Mouse (Mus musculus): ENCODE data around the gene Klf11. TPM values are rescaled to one million over a fixed set of nuclear protein-coding genes. Genes with fewer than 3 reads are reported as not detected.

The Klf11 gene
- 15.5 and 16.3 TPM in 2 replicates for polyA plus RNA-seq (2016; fragmentation: Nextera tagmentation; extraction: Ambion mirVana)

- Histone ChIP-seq H3K36me3 (peaks cover 27% of the 10 kb centered on the region), H3K27ac (peak within 1 kb of the TSS; percentile 82), H3K9ac (peak within 1 kb of the TSS; percentile 88), H3K4me3 (peak within 1 kb of the TSS; percentile 85), H3K27me3 (replicated peaks) (0 out of 2 replicates have a peak, but pooled peaks cover 5% of the 10 kb centered on the region), H3K4me1 (peaks cover 26% of the 10 kb centered on the region), H3K4me2 (replicated peaks) (peak within 1 kb of the TSS; percentile 68), H3K9me3 (no peaks in the 10 kb centered on the region)
- WGBS, result 1% methylated on average over 66 of the region's 68 CpGs
- ATAC-seq (ENCODE audit: low FRiP score, low read depth), result peak; percentile 93
Observed at GRCm38 (mm10) chr12:24651063-24651557, at the start of gene Klf11. Klf11 (plus strand) TSS chr12:24651274.

DNA sequence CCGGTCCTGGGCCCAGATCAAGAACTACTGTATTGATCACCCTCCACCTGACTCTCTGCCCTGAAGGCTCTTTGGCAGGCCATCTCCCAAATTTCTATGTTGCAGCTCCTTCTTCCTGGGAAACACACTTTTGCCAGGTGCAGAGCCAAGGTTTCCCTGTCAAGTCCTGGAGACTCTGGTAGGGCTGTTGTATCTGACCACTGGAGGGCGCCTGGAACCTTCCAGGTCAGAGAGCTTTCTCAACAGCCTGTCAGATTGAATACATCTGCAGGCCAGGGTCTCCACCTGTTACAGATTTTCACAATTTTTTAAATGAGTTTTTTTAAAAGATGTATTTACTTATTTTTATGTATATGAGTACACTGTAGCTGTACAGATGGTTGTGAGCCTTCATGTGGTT, 47.8 kb upstream of the Klf11 start:
- Histone ChIP-seq H3K4me1 (no peaks in the 10 kb centered on the region), H3K27me3 (replicated peaks) (no peaks in the 10 kb centered on the region), H3K36me3 (no peaks in the 10 kb centered on the region), H3K27ac (no peak overlapping the region), H3K4me2 (replicated peaks) (no peak overlapping the region), H3K4me3 (no peak overlapping the region), H3K9ac (no peak overlapping the region), H3K9me3 (no peaks in the 10 kb centered on the region)
- no peak for ATAC-seq (ENCODE audit: low FRiP score, low read depth)
- WGBS, result 34% methylated on average over 2 of the region's 2 CpGs

- 71% methylated on average over 10 of the region's 10 CpGs for WGBS
- H3K4me1 ChIP-seq, result no peaks in the 10 kb centered on the region
Observed at GRCm38 (mm10) chr12:24606166-24606565, 44.9 kb upstream of the Klf11 start.

GRCm38 (mm10) chr12:24612591-24612990, 38.5 kb upstream of the Klf11 start:
- Histone ChIP-seq H3K4me1 (no peaks in the 10 kb centered on the region), H3K4me2 (replicated peaks) (no peak overlapping the region), H3K4me3 (no peak overlapping the region), H3K27me3 (replicated peaks) (no peaks in the 10 kb centered on the region), H3K36me3 (no peaks in the 10 kb centered on the region), H3K9me3 (no peaks in the 10 kb centered on the region), H3K9ac (no peak overlapping the region), H3K27ac (no peak overlapping the region)
- 84% methylated on average over 6 of the region's 6 CpGs for WGBS
- no peak for ATAC-seq (ENCODE audit: low FRiP score, low read depth)

More at GRCm38 (mm10) chr12:24606166-24606565, 44.9 kb upstream of the Klf11 start:
- Histone ChIP-seq H3K27ac (no peak overlapping the region), H3K9me3 (no peaks in the 10 kb centered on the region), H3K4me2 (replicated peaks) (no peak overlapping the region), H3K9ac (no peak overlapping the region), H3K27me3 (replicated peaks) (no peaks in the 10 kb centered on the region), H3K36me3 (no peaks in the 10 kb centered on the region), H3K4me3 (no peak overlapping the region)
- ATAC-seq (ENCODE audit: low FRiP score, low read depth), result no peak

GRCm38 (mm10) chr12:24614452-24615075, 36.5 kb upstream of the Klf11 start:
- no peak for ATAC-seq (ENCODE audit: low FRiP score, low read depth)
- no peak overlapping the region for H3K4me3 ChIP-seq
- 87% methylated on average over 17 of the region's 17 CpGs for WGBS
- no peaks in the 10 kb centered on the region for H3K36me3 ChIP-seq
- no peaks in the 10 kb centered on the region for H3K9me3 ChIP-seq
- H3K27me3 ChIP-seq (replicated peaks), result no peaks in the 10 kb centered on the region
- no peak overlapping the region for H3K27ac ChIP-seq
- no peak overlapping the region for H3K9ac ChIP-seq
- no peaks in the 10 kb centered on the region for H3K4me1 ChIP-seq
- H3K4me2 ChIP-seq (replicated peaks), result no peak overlapping the region

DNA sequence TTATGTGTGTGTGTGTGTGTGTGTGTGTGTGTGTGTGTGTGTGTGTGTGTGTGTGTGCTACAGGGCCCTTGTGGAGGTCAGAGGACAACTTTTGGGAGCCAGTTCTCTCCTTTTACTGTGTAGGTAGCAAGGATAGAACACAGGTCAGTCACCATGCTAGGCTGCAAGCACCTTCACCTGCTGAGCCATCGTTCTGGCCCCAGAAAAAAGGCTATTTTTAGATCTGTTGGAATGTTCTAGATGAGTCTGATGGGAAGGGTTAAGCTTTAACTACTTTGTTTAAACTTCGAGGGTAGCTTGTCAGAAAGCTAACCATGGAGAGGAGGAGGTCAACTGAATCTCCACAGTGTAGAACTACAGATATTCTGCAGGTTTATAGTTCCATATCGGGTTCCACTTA, 35.9 kb upstream of the Klf11 start:
- Histone ChIP-seq H3K4me3 (no peak overlapping the region), H3K9me3 (no peaks in the 10 kb centered on the region), H3K4me1 (no peaks in the 10 kb centered on the region), H3K9ac (no peak overlapping the region), H3K27me3 (replicated peaks) (no peaks in the 10 kb centered on the region), H3K27ac (no peak overlapping the region), H3K4me2 (replicated peaks) (no peak overlapping the region), H3K36me3 (no peaks in the 10 kb centered on the region)
- ATAC-seq (ENCODE audit: low FRiP score, low read depth), result no peak
- WGBS, result 86% methylated on average over 3 of the region's 3 CpGs

- Histone ChIP-seq H3K36me3 (no peaks in the 10 kb centered on the region), H3K9me3 (no peaks in the 10 kb centered on the region), H3K27me3 (replicated peaks) (no peaks in the 10 kb centered on the region), H3K4me1 (peaks cover 9% of the 10 kb centered on the region; the same call in 1 of the 2 replicates), H3K9ac (no peak overlapping the region), H3K27ac (no peak overlapping the region), H3K4me3 (no peak overlapping the region), H3K4me2 (replicated peaks) (no peak overlapping the region)
- WGBS, result 87% methylated on average over 4 of the region's 4 CpGs
- no peak for ATAC-seq (ENCODE audit: low FRiP score, low read depth)
Observed at GRCm38 (mm10) chr12:24619436-24619835, 31.6 kb upstream of the Klf11 start.

DNA sequence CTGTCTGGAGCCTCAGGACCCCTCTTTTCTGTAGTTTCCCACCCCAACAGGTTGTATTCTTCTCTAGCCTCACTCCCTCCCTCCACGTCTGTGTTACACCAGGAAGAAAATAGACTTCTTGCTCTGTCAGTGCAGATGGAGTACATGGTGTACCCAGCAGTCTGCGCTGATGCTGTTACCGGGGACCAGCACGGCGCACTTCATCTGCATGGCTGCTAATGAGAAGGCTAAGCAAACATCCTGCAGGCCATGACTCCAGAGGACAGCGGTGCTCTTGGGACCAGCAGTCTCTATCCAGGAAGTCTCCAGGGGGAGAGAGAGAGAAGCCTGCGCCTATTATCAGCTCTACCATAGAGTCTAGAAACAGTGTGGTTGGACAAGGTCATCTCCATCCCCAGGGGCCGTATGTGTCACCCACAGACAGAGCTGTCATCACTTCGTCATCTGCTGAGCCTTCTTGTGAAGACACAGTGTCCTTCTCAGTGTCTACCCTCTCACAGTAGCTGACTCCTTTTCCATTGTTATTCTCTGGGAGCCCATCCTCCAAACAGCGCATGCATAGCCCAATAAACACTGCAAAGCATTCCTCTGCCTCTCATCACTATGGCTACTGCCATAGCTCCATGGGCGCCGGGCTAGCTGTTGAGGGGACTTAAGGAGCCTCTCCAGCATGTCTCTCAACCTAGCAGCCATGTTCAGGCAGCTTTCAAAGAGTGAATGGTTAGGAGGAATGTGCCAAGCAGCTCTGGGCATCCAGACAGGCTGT, 27.4 kb upstream of the Klf11 start:
- Histone ChIP-seq H3K4me2 (replicated peaks) (no peak overlapping the region), H3K36me3 (no peaks in the 10 kb centered on the region), H3K27me3 (replicated peaks) (no peaks in the 10 kb centered on the region), H3K9ac (no peak overlapping the region), H3K4me1 (peaks cover 9% of the 10 kb centered on the region; the same call in 1 of the 2 replicates), H3K4me3 (no peak overlapping the region), H3K27ac (no peak overlapping the region), H3K9me3 (no peaks in the 10 kb centered on the region)
- 55% methylated on average over 12 of the region's 12 CpGs for WGBS
- 0 out of 2 replicates have a peak, but pooled peaks have one; percentile 53 for ATAC-seq (ENCODE audit: low FRiP score, low read depth)

DNA sequence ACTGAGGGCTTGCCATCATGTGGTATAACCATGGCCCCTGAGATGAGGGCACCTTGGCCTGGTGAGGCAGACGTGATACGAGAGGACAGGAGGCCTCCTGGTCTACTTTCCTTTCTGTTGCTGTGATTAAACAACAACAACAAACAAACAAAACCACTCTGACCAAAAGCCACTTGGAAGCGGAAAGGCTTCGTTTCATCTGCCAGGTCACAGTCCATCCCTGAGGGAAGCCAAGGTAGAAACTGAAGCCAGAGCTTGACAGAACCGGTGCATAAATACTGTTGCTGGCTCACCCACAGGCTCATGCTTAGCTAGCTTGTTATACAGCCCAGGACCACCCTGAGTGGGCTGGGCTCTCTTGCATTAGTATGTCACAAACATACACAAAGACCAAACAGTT, 24.7 kb upstream of the Klf11 start:
- no peaks in the 10 kb centered on the region for H3K27me3 ChIP-seq (replicated peaks)
- H3K4me3 ChIP-seq, result no peak overlapping the region
- H3K27ac ChIP-seq, result no peak overlapping the region
- 94% methylated on average over 5 of the region's 5 CpGs for WGBS
- H3K9me3 ChIP-seq, result no peaks in the 10 kb centered on the region
- H3K36me3 ChIP-seq, result no peaks in the 10 kb centered on the region
- peaks cover 9% of the 10 kb centered on the region; the same call in 1 of the 2 replicates for H3K4me1 ChIP-seq
- H3K4me2 ChIP-seq (replicated peaks), result no peak overlapping the region
- no peak for ATAC-seq (ENCODE audit: low FRiP score, low read depth)
- no peak overlapping the region for H3K9ac ChIP-seq

DNA sequence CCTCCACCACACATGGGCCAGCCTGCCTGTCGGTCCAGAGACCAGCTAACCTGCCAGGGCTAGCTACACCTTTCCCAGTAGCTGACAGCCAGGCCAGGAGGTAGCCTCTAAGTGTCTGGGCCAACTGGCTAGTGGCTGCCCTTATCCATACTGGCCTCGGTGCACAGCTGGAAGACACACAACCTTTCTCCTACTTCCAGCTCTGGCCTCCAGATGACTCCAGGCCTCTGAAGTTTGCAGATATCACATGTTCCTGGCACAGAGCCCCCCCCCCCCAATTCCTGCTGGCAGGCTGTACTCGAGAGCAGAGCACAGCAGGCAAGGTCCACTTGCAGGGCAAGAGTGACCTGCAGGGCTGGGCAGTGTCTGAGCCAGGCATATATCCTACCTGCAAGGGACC, 23.9 kb upstream of the Klf11 start:
- no peak overlapping the region for H3K9ac ChIP-seq
- H3K4me1 ChIP-seq, result peaks cover 9% of the 10 kb centered on the region; the same call in 1 of the 2 replicates
- 61% methylated on average over 3 of the region's 3 CpGs for WGBS
- H3K4me2 ChIP-seq (replicated peaks), result no peak overlapping the region
- no peak overlapping the region for H3K4me3 ChIP-seq
- no peaks in the 10 kb centered on the region for H3K9me3 ChIP-seq
- ATAC-seq (ENCODE audit: low FRiP score, low read depth), result no peak
- H3K27ac ChIP-seq, result no peak overlapping the region
- no peaks in the 10 kb centered on the region for H3K27me3 ChIP-seq (replicated peaks)
- no peaks in the 10 kb centered on the region for H3K36me3 ChIP-seq

DNA sequence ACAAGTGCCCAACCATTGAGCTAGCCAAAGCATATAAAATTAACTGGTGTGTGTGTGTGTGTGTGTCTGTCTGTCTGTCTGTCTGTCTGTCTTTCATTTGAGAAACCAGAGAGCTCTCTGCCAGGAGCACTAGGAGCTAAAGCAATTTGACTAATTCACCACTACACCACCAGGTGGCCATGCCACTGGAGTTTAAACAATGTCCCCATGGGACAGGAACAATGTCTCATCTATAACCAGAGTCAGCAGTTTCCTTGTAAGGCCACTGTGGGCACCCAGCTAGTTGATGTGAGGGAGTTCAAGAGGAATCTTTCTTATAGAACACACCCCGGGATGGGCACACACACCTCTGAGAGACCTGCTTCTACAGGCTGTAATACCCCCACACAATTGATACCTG, 20.9 kb upstream of the Klf11 start:
- Histone ChIP-seq H3K9ac (no peak overlapping the region), H3K27me3 (replicated peaks) (no peaks in the 10 kb centered on the region), H3K4me1 (no peaks in the 10 kb centered on the region), H3K9me3 (no peaks in the 10 kb centered on the region), H3K27ac (no peak overlapping the region), H3K4me3 (no peak overlapping the region), H3K4me2 (replicated peaks) (no peak overlapping the region), H3K36me3 (no peaks in the 10 kb centered on the region)
- ATAC-seq (ENCODE audit: low FRiP score, low read depth), result no peak
- WGBS, result 74% methylated on average over 1 of the region's 1 CpGs

DNA sequence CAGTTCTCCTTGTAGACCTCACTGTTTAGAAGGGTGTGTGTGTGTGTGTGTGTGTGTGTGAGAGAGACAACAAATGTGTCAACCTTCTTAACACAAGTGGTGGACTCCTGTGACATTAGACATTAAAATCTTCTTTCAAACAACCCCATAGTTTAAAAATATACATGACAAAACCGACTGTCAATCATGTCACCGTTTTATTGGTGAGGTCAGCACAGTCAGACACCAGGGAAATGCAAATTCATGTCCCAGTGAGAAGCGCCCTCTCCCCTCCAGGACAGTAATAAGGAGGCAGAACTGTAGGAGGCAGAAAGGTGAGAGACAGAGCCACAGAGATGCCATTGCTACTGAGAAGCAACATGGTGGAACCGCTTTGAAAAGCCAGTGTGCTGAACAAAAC, 18.7 kb upstream of the Klf11 start:
- 57% methylated on average over 4 of the region's 4 CpGs for WGBS
- Histone ChIP-seq H3K4me3 (no peak overlapping the region), H3K9me3 (no peaks in the 10 kb centered on the region), H3K27ac (no peak overlapping the region), H3K36me3 (no peaks in the 10 kb centered on the region), H3K4me1 (no peaks in the 10 kb centered on the region), H3K27me3 (replicated peaks) (no peaks in the 10 kb centered on the region), H3K4me2 (replicated peaks) (no peak overlapping the region), H3K9ac (no peak overlapping the region)
- ATAC-seq (ENCODE audit: low FRiP score, low read depth), result no peak

Measured in neural tube, embryonic 12.5 days (tissue).